Mouse (Mus musculus) adrenal gland, adult (tissue): ENCODE measurements at regions not wholly inside any gene's neighbourhood (a gene's known extent, or its start where the extent isn't known, plus 50 kb on each side); places are given as distances from the start of the nearest gene placed in this dataset.

ENCODE experiments used
- DNase-seq, 2 experiments: peaks; one replicate each; pipeline ENCODE4 v3.0.0; 2022 to 2023; ENCODE audit warnings: low spot score in 1 of 2; ENCODE audit not compliant: inconsistent age in 2 of 2

DNA sequence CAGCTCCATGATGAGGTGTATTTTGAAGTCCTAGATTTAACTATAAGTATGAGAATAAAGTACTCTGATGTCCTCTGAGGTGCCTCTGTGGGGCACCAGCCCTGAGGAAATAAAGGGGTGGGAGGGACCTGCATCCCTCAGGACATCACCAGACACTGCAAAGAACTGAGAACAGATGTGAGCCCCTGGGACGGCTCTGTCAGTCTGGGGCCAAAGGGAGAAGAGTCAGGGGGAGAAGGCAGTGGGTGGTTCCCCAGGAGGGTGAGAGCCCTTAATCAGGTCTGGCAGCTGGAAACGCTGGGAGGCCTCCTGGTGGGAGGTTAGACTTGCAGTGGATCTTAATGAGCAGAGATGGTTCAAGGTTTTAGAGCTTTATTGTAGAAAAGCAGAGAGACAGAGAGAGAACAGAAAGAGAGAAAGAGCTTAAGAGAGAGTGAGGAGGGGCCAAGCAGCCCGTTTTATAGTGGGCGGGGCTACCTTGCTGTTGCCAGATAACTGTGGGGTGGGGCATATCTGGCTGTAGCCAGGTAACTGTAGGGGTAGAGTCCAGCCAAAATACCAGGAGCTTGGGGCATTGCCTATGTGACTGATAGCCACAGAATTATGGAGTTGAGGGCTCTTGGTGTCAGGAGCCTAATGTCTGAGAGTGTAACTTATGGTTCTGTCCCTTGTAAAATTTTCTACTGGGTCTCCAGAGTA is 97.3 kb upstream of the Tmtc4 start:
- no peak for DNase-seq

DNA sequence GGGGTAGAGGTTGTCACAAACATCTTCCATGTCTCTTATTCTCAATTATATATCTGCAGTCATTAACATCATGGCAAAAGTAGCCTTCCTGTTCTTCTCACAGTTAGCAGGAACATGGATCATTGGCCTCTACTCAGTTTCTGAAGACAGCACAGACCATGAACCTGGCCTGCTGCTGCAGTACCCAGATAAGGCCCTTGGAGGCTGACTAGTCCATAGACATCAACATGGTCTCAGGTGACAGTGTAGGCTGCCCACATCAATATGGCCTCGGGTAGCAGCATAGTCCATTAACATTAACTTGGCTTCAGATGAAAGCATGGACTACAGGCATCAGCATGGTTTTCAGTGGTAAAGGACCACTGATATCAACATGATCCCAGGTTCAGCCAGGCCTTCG is 95.9 kb upstream of the Tmtc4 start:
- DNase-seq, result no peak

DNA sequence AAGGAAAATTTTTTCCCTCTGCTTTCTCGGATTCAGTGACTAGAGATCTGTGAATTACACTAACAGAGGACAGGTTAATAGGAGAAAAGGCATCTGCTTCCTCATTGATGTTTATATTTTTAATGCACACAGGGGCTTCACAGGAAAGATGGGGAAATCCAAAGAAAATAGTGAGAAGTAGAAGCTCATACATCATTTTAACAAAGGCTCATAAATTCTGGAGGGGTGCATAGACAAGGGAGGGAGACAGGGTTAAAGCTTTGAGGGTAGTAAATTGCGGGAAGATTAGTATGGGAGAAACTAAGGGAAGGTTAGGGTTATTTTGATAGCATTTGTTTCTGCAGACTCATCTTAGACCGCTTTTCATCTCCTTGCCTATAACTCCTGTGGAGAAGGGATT is 95.0 kb upstream of the Tmtc4 start:
- no peak for DNase-seq

DNA sequence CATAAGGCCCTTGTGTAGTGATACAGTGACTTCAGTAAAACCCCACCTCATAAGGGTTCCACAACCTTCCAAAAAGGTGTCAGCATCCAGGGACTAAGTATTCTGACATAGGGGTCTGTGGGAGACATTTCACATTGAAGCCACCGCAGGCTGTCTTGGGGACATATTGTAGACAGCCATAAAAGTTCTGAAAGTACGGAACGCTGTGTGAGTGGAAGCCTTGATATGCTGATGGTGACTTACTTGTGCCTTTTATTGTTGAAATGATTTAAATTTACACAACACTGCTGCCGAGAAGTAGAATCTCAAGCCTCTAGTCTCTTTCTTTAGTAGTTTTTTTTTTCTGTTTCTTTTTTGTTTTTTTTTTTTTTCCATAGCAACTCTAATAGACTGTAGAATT is 82.5 kb upstream of the Tmtc4 start:
- no peak for DNase-seq

DNA sequence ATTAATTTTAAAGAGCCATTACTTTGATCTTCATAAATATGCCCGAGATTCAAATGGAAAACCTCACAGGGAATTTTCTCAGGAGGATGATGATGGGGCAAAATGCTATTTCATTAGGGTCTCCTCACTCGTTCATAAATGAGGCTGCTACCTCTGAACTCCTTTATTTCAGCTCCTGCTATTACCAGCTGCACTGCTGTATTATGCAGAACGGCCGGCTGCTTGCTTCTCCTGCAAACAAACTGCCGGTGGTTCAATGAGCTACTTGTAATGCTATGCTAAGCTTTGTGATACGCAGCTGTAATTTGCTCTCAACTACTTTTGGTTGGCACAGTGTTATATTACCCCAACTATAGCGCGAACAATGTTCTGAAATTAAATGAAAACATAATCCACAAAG is 81.7 kb upstream of the Tmtc4 start:
- no peak for DNase-seq

DNA sequence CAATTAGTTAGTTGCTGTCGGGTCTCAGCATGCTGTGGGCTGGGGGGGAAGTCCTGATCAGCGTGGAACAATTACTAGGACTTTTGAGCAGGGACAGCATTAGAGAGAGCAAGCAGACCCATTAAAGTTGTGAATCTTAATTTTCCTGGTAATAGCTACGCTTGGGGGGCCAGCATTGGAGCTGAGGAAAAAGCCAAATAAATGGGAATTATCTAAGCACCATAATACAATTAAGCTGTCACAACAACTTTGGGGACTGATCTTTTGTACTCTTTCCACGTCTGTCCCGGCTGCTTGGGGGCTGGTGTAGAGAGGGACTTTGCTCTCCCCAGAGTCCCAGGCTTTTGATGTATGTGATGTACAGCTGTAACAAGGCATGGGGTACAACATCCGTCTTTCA is 81.3 kb upstream of the Tmtc4 start:
- no peak for DNase-seq

DNA sequence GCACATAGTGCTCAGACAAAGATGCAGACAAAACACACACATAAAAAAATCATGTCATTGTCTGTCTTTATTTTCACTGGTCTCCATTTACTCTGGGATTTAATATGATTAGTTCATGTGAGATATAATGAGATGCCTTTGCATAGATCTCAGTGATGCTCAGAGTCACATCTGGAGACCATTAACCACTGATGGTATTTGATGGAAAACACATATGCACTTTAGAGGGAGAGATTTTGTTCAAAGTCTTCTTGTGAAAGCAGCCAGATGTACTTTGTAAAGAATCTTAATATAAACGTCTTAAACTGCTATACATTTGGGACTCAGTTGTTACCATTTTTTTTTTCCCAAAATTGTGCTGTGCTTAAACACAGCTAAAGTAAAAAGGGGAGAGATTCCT is 79.1 kb upstream of the Tmtc4 start:
- DNase-seq, result no peak

DNA sequence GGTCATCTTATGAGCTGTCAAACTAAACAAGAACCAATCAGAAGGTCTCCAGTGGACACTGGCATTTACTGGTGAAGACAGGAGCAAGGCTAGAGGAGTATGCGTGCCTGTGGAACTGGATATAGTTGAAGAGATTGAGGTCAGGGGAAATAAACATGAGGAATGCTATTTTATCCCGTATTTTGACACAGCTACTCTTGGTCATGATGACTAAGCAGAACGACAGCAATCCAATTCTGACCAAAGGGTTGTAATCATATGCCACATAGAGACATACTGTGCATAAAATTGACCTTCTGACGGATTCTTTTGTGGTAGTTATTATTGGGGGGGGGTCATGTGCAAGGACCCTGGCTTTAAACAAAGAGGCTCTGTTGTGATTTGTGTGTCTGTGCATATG is 73.1 kb upstream of the Tmtc4 start:
- no peak for DNase-seq

DNA sequence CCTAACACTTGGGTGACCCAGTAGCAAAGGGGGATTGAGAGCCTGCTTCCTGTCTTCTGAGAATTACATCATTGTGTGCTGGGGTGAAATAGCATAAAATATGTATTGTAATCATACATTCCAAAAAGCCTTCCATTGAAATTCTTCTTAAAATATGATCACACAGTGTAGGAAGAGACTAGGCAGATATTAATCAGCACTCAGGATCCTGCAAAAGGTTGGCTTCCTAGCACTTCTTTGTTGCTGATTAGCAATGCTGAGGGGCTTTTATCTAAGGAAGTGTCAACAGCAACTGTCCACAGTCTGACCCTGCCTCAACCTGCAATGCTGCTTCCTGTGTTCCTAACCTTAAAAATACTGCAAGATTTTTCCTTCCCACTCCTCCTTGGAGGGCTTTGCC is 64.6 kb upstream of the Tmtc4 start:
- DNase-seq, result no peak

DNA sequence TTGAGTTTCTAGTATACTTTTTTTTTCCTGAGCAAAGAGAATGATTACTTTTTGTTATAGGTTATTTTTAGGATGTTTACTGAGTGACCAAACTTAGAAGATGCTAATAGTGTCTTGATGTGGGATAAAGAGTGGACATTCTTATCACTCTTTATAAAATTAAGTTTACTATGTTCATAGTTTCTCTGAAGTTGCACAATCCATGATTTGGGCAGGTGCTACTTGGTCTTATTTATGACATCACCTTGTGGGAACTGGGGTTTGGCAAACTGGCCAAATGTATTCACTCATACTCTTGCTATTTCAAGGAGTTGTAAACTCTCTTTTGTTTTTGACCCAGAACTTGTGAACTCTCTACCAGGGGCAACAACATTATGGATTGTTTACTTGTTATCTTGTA is 56.2 kb upstream of the Tmtc4 start:
- no peak for DNase-seq

DNA sequence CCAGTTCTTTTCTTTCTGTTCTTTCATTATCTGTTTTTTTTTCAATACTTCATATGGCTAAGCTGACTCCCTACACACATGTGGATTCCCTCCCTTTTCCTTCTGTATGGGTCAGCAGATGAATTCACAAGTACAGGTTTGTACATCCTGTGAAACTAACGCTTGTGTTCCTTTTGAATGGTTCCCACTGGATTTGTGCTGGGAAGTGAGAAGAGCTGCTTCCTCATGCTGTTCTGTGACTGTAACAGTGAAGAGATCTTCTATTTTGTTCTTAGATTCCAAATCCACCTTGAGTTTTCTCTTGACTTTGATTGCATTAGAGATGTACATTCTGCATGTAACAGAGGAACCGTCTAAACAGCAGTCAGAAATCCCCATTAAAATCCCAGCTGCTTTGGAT is 53.6 kb upstream of the Tmtc4 start:
- DNase-seq, result no peak
